Mouse (Mus musculus) left cerebral cortex, adult 11 months (tissue): ENCODE data around the gene Acsl5.

ENCODE experiments used
- DNase-seq: peaks from one replicate; pipeline ENCODE4 v3.0.0; 2022; ENCODE audit warnings: low spot score

Acsl5 gene

DNA sequence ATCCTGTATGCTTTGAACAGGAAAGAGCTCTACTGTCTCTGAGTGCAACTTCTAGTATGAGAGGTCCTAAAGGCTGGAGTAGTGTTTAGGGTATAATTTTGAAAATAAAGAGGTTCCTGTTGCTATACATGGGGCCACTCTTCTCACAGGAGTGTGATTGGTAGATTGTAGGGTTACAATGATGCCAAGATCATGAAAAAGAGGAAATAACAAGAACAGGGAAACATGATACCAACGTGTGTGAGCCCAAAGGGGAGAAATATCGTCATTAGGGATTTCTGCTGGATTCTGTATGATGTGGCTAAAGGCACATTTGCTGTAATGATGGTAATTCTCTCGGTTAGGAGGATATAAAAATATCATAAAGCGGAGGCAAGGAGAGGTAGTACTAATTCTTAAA lies 34.3 kb downstream of the Acsl5 start:
- no peak for DNase-seq

- no peak for DNase-seq
Measured at GRCm38 (mm10) chr19:55288974-55289373, 37.2 kb downstream of the Acsl5 start.

DNA sequence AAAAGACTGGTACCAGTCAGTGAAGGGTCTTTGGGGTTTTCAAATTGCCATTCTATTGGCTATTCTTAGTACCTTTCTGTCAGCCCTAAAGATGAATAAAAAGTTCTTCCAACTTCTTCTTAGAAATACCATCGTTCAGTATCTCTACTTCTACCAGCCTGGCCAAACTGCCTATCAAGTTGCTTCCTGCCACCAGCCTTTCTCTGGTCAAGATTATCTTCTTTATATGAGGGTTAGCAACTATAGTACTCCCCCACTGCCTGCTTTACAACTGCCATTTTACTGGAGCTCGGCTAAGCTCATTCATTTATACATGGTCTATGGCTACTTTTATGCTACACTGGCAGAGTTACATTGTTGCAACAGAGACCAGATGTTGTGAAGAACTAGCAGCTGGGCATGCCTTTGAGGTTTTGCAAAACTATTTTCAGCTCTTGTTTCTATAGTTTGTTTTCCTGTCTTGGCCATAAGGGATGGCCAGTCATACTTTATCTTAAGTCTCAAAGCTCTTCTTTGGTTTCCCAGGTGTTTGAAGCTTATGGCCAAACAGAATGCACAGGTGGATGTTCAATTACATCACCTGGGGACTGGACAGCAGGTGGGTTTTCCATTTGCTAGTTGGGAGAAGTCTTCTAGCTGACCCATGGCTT lies 39.0 kb downstream of the Acsl5 start:
- DNase-seq: no peak

DNA sequence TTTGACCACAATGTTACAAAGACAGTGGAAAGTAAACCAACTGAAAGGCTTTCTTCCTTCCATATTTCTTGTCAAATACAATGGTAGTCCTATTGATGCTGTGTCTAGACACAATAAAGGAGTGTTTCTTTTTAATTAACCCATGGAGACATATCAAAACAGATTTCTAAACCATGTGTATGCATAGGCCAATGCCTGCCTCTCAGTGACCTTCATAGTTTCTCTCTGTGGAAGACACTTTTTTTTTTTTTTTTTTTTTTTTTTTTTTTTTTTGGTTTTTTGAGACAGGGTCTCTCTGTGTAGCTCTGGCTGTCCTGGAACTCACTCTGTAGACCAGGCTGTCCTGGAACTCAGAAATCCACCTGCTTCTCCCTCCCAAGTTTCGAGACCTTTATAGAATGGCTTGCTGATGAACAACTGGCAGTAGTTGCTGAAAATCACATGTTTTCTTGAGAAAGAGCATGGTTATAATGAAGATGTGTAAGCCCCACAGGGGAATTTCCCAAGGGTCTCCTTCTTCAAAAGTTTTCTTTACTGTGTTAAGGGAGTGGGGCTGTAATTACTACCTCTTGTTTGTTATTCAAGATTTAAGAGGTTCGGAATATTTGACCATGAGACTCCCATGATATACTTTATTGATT lies 40.6 kb downstream of the Acsl5 start:
- DNase-seq: no peak

DNA sequence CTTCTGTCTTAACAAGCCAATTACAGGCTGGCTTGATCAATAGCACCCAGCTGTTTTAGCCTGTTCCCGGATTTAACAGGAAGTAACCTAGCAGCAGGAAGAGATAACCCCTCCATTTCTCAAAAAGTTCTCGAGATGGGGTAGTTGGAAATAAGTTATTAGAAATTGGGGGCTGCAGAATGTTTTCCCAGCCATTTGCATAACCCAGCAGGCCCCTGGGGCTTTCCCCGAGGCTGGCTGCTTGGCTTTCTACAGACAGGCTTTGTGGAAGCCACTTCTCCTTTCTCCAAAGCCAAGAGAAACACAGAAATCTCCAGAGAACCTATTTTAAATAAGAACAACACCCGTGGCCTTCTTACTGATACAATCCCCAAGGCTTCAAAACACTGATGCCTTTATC lies 41.4 kb downstream of the Acsl5 start:
- no peak for DNase-seq

GRCm38 (mm10) chr19:55295075-55295474 lies 43.3 kb downstream of the Acsl5 start:
- DNase-seq: no peak

- DNase-seq: no peak
Measured at GRCm38 (mm10) chr19:55295556-55295955, 43.8 kb downstream of the Acsl5 start.

GRCm38 (mm10) chr19:55296301-55296700 lies 44.6 kb downstream of the Acsl5 start:
- no peak for DNase-seq

- DNase-seq: no peak
Measured at GRCm38 (mm10) chr19:55297489-55297888, 45.8 kb downstream of the Acsl5 start.

- DNase-seq: no peak
Measured at GRCm38 (mm10) chr19:55297961-55298360, 46.2 kb downstream of the Acsl5 start.

GRCm38 (mm10) chr19:55299378-55299777 lies 47.6 kb downstream of the Acsl5 start:
- DNase-seq: no peak

DNA sequence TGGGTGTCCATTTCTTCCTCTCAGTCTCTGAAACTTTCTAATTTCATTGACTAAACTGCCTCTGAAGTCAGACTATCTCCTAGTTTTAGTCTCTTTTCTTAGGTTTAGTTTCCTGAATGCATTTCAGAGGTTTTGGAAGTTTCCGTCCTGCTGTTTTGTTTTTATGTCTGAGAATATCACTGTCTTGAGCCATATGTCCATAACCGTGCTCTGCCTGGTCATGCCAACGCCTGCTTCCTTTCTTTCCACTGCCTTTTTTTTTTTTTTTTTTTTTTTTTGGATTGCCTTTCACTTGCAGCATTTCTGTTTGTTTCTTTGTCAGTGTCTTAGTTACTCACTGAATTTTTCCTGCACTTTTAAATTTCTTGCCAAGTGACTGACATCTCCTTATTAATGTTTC lies 48.8 kb downstream of the Acsl5 start:
- DNase-seq: no peak

DNA sequence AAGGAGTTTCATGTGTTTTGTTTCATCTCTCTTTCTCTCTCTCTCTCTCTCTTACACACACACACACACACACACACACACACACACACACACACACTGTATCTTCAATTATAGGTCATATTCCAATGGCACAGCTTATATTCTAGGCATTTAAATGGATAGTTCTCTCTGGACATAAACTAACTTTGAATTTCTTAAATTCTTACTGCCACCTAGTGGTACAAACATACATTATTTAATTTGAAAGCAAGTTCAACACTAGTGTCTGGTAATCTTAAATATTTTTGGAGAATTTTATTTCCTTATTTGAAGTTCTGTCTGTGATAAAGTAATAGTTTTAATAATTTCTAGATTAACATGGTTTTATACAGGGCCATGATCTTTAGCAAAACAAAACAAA lies 53.3 kb downstream of the Acsl5 start:
- no peak for DNase-seq

- no peak for DNase-seq
Measured at GRCm38 (mm10) chr19:55311874-55312273, 60.1 kb downstream of the Acsl5 start.

GRCm38 (mm10) chr19:55313649-55314048 lies 61.9 kb downstream of the Acsl5 start:
- no peak for DNase-seq

DNA sequence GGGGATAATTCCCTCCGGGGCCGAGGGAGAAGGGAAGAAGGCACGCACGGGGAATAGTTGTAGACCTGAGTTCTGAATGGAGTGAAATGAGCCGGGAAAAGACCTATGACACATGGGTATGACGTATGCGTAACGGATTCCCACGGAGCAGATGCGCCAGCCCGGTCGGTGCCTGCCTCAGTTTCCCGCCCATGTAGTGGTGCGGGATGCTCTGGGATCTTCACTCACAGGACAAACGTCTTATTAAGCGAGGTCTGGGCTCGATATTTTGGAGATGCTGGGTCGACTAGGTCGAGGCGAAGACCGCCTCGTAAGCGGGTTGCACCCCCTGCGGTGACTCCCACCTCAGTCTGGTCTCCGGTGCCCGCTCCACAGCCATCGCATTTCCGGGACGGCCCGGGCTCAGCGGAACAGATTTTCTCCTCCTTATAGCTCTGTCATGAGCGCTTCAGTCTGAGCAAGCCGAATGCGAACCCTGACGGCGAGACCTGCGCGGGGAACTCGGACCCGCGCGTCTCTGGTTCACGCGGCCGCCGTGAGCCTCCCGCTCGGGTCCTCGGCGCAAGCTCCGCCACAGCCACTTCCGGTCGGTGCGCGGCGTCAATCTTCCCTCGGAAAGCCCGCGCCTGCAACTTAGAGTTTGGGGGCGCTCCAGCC lies 63.8 kb downstream of the Acsl5 start, which contains the start of gene Zdhhc6:
TSS of gene Zdhhc6 (minus strand) at position 581 of the 657 bp plus-strand sequence.
- DNase-seq: peak; percentile 50

DNA sequence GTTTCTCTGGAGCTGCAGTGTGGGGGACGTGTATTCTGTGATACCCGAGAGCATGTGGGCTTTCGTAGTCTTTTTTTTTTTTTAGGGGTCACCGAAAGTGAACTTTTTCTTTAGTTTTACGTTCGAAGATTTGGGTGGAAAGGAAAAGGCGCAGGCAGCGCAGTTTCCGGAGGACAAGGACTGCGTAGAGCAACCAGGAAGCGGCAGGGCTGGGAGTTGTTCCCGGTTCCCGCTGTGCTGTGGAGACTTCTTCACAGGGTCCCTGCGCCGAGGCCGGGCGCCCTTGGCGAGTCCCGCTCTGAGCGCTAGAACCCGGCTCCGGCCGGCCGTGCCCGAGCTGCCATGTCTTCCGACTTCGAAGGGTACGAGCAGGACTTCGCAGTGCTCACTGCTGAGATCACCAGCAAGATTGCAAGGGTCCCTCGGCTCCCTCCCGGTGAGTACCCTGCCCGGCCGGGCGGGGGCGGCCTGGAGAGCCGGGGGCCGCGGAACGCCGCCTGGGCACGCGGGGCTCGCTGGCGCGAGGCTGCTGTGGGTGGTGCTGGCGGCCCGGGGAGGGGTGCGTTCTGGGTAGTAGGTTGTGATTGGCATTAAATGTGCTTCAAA lies 64.5 kb downstream of the Acsl5 start, which contains the start of gene Vti1a:
TSS of gene Vti1a (plus strand) at position 187 of the 606 bp plus-strand sequence.
- peak; percentile 81 for DNase-seq

DNA sequence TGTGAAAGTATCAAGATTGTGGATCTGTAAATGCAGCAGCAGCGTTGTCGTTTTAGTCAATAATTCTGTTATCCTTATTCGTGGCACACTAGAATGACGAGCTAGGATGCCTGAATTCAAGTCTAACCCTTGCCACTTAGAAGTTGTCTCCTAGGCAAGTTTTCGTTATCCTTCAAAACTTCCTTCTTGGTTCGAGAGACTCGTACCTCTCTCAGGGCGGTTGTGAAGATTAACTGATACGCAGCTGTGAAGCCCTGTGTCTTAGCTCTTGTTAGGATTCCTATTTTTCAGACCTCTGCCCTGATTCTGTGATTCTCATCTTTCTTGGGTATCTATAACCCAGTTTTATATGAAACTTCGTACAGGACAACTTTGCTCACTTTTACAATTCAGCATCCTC lies 65.2 kb downstream of the Acsl5 start:
- DNase-seq: no peak

- DNase-seq: no peak
Measured at GRCm38 (mm10) chr19:55319036-55319435, 67.3 kb downstream of the Acsl5 start.

GRCm38 (mm10) chr19:55319521-55319920 lies 67.8 kb downstream of the Acsl5 start:
- DNase-seq: no peak

GRCm38 (mm10) chr19:55322604-55323003 lies 70.9 kb downstream of the Acsl5 start:
- no peak for DNase-seq

DNA sequence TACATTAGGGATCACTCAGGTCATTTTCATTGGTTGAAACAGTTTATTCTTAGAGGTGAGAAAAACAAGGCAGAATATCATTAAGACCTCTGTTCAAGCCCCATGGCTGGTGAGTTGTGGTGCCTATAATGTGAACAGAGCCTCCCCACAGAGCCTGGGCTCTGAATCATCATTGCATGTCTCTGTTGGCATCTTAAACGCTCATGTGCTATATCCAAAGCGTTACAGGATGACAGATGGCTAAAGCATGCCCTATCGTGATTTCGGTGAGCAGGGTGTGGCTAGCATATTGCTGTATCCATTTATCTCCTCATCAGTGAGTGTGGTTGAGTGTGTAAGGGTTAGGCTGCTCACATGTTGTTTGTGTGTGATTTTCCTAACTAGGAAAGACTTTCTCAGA lies 75.8 kb downstream of the Acsl5 start:
- DNase-seq: no peak

- DNase-seq: no peak
Measured at GRCm38 (mm10) chr19:55331776-55332175, 80.0 kb downstream of the Acsl5 start.
